Mouse (Mus musculus): ENCODE measurements at regions not wholly inside any gene's neighbourhood (a gene's known extent, or its start where the extent isn't known, plus 50 kb on each side); places are given as distances from the start of the nearest gene placed in this dataset.
"Not testable (repeated sequence)": the region's sequence is repeated elsewhere in the genome, so short reads cannot be mapped to it uniquely, and the experiment has no call there.

DNA sequence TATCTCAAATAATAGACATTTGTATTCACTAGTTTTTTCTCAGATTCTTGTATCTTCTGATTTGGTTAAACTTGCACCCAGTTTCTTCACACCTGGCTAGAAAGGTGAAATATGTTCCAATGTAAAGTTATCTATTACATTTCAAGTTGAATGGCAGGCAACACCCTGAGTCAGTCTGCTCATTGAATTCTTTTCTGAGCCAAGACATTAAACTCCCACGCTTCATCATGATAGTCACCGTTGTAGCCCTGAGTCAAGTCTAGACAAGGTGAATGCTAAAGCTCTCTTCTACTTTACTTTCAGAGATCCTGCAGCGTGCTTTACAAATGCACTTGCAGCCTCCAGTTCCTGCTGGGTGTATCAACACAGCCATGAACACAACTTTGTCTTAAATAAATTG lies 868.0 kb downstream of the Robo2 start:
- no peaks in the 10 kb centered on the region for H3K79me2 ChIP-seq (ENCODE audit: control insufficient read depth, insufficient read depth)
- H3K79me3 ChIP-seq (ENCODE audit: low read depth) = no peaks in the 10 kb centered on the region
- no peak for TF ChIP-seq FOSL1 (IDR thresholded peaks at IDR 0.05; ENCODE audit: insufficient read depth, low read length, poor library complexity, severe bottlenecking)
- TF ChIP-seq CEBPB (IDR thresholded peaks at IDR 0.05; ENCODE audit: low read depth) = no peak
- TF ChIP-seq MYOG (IDR thresholded peaks at IDR 0.05; ENCODE audit: control insufficient read depth, extremely low read depth, insufficient read length) = no peak
- no peak for TF ChIP-seq USF1 (IDR thresholded peaks at IDR 0.05; ENCODE audit: low read depth)
- no peak for TF ChIP-seq MAX (IDR thresholded peaks at IDR 0.05)
- no peak for TF ChIP-seq CTCF (IDR thresholded peaks at IDR 0.05; ENCODE audit: control insufficient read depth, insufficient read depth, insufficient read length)
- no peak for TF ChIP-seq MYOD1 (IDR thresholded peaks at IDR 0.05; ENCODE audit: control insufficient read depth, insufficient read length, low read depth)
- no peak overlapping the region for H3ac ChIP-seq (ENCODE audit: control insufficient read depth, insufficient read length, low read depth)
- no peaks in the 10 kb centered on the region for H3K27me3 ChIP-seq (ENCODE audit: control insufficient read depth, insufficient read depth, insufficient read length)
- H3K36me3 ChIP-seq (ENCODE audit: control insufficient read depth, insufficient read depth) = no peaks in the 10 kb centered on the region
- no peak overlapping the region for H3K4me3 ChIP-seq (ENCODE audit: insufficient read depth, poor library complexity, severe bottlenecking)

DNA sequence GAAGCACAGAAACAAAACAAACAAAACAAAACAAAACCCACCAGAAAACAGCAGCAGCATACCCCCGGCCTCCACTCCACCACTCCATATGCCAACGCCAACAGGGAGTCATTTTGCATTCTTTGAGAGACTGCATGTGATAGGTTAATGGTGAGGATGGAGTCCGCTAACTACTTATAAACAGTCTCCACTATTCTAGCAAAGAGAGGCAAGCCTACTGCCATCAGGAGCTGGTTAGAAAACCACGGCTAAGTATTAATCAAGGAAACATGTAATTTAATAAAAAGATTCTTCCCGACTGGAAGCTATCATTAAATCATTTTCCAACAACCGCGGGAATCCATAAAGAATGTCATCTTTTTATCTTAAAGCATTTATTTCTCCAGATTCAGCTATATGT lies 873.6 kb downstream of the Robo2 start:
- Histone ChIP-seq H3K36me3 (ENCODE audit: control insufficient read depth, insufficient read depth) (no peaks in the 10 kb centered on the region), H3ac (ENCODE audit: control insufficient read depth, insufficient read length, low read depth) (no peak overlapping the region), H3K4me3 (ENCODE audit: insufficient read depth, poor library complexity, severe bottlenecking) (no peak overlapping the region), H3K79me2 (ENCODE audit: control insufficient read depth, insufficient read depth) (no peaks in the 10 kb centered on the region), H3K27me3 (ENCODE audit: control insufficient read depth, insufficient read depth, insufficient read length) (no peaks in the 10 kb centered on the region), H3K79me3 (ENCODE audit: low read depth) (no peaks in the 10 kb centered on the region)
- no peak for TF ChIP-seq USF1 (IDR thresholded peaks at IDR 0.05; ENCODE audit: low read depth)
- TF ChIP-seq MYOG (IDR thresholded peaks at IDR 0.05; ENCODE audit: control insufficient read depth, extremely low read depth, insufficient read length) = no peak
- TF ChIP-seq MAX (IDR thresholded peaks at IDR 0.05) = no peak
- no peak for TF ChIP-seq MYOD1 (IDR thresholded peaks at IDR 0.05; ENCODE audit: control insufficient read depth, insufficient read length, low read depth)
- no peak for TF ChIP-seq CEBPB (IDR thresholded peaks at IDR 0.05; ENCODE audit: low read depth)
- TF ChIP-seq CTCF (IDR thresholded peaks at IDR 0.05; ENCODE audit: control insufficient read depth, insufficient read depth, insufficient read length) = no peak
- no peak for TF ChIP-seq FOSL1 (IDR thresholded peaks at IDR 0.05; ENCODE audit: insufficient read depth, low read length, poor library complexity, severe bottlenecking)

DNA sequence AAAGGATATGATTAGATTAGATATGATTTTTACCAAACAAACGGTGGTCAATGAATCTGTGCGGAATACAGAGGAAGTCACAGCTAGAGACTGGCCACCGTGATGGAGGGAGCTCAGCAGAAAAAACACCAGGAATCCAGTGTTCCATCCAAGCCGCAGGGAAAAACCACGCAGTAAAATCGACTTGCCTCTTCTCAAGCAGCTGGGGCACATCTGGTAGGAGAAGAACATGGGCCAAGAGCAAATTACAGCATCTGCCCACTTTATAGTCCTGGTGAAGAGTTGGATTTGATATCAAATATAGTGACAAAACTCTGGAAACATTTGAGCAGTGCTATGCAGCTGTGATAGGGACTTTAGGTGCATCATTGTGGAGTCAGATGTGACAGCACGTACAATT lies 874.1 kb downstream of the Robo2 start:
- Histone ChIP-seq H3K27me3 (ENCODE audit: control insufficient read depth, insufficient read depth, insufficient read length) (no peaks in the 10 kb centered on the region), H3K36me3 (ENCODE audit: control insufficient read depth, insufficient read depth) (no peaks in the 10 kb centered on the region), H3ac (ENCODE audit: control insufficient read depth, insufficient read length, low read depth) (no peak overlapping the region), H3K79me3 (ENCODE audit: low read depth) (no peaks in the 10 kb centered on the region), H3K79me2 (ENCODE audit: control insufficient read depth, insufficient read depth) (no peaks in the 10 kb centered on the region), H3K4me3 (ENCODE audit: insufficient read depth, poor library complexity, severe bottlenecking) (no peak overlapping the region)
- TF ChIP-seq MYOG (IDR thresholded peaks at IDR 0.05; ENCODE audit: control insufficient read depth, extremely low read depth, insufficient read length) = no peak
- TF ChIP-seq FOSL1 (IDR thresholded peaks at IDR 0.05; ENCODE audit: insufficient read depth, low read length, poor library complexity, severe bottlenecking) = no peak
- no peak for TF ChIP-seq MYOD1 (IDR thresholded peaks at IDR 0.05; ENCODE audit: control insufficient read depth, insufficient read length, low read depth)
- TF ChIP-seq USF1 (IDR thresholded peaks at IDR 0.05; ENCODE audit: low read depth) = no peak
- TF ChIP-seq CEBPB (IDR thresholded peaks at IDR 0.05; ENCODE audit: low read depth) = no peak

DNA sequence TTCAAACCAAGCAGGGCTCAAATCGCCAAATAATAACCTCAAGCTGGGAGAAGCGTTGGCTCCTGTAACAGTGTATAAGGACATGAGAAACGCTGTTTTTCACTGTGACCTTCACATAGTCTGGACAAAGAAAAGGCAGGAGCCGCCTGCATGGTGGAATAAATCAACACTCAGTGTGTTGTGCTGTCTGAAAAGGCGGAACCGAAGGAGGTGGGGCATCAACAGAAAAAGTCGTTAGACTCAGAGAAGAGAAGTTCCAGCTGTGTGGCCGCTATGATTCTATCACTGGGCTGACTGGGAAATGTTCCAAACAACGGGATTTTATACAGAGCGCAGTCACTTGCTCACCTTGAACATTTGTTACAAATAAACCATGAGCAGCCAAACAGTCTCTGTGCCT lies 881.4 kb downstream of the Robo2 start:
- no peak overlapping the region for H3K4me3 ChIP-seq (ENCODE audit: insufficient read depth, poor library complexity, severe bottlenecking)
- H3ac ChIP-seq (ENCODE audit: control insufficient read depth, insufficient read length, low read depth) = no peak overlapping the region
- no peaks in the 10 kb centered on the region for H3K79me2 ChIP-seq (ENCODE audit: control insufficient read depth, insufficient read depth)
- H3K79me3 ChIP-seq (ENCODE audit: low read depth) = no peaks in the 10 kb centered on the region
- no peaks in the 10 kb centered on the region for H3K36me3 ChIP-seq (ENCODE audit: control insufficient read depth, insufficient read depth)
- TF ChIP-seq MYOD1 (IDR thresholded peaks at IDR 0.05; ENCODE audit: control insufficient read depth, insufficient read length, low read depth) (no peak), USF1 (IDR thresholded peaks at IDR 0.05; ENCODE audit: low read depth) (no peak)
- no peaks in the 10 kb centered on the region for H3K27me3 ChIP-seq (ENCODE audit: control insufficient read depth, insufficient read depth, insufficient read length)

DNA sequence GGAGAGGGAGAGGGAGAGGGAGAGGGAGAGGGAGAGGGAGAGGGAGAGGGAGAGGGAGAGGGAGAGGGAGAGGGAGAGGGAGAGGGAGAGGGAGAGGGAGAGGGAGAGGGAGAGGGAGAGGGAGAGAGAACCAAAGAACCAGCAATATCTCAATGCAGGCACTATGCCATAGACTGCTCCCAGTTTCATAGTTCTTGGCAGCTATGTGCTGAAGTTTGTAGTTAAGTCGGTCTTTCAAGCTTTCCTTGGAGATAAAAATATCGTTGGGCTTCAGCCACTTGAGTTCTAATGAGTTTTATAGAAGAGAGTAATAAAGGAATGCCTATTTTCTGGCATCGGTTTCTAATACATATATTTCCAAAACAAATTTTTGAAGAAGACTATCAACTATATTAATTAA lies 888.7 kb downstream of the Robo2 start:
- not testable (repeated sequence) for H3K79me3 ChIP-seq (ENCODE audit: low read depth); H3K36me3 ChIP-seq (ENCODE audit: control insufficient read depth, insufficient read depth); H3ac ChIP-seq (ENCODE audit: control insufficient read depth, insufficient read length, low read depth); H3K4me3 ChIP-seq (ENCODE audit: insufficient read depth, poor library complexity, severe bottlenecking); H3K79me2 ChIP-seq (ENCODE audit: control insufficient read depth, insufficient read depth); H3K27me3 ChIP-seq (ENCODE audit: control insufficient read depth, insufficient read depth, insufficient read length)

DNA sequence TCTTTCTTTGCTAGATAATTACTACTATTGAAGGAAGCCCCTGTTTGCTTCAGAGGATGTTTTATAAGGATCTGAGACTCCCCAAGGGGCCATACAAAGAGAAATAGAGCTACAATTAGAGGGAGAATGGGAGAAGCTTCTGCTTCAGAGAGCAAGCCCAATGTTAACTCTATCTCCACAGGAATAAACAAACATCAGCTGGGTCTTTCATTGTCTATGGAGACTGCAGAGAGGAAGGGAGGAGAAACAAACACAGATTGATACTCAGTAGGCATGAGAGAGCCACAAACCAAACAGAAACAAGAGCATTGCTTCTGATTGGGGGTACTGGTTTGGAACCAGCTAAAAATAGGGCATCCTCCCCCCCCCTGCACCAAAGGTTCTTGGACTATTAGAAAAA lies 906.9 kb downstream of the Robo2 start:
- no peaks in the 10 kb centered on the region for H3K27me3 ChIP-seq (ENCODE audit: control insufficient read depth, insufficient read depth, insufficient read length)
- H3K79me2 ChIP-seq (ENCODE audit: control insufficient read depth, insufficient read depth) = no peaks in the 10 kb centered on the region
- H3ac ChIP-seq (ENCODE audit: control insufficient read depth, insufficient read length, low read depth) = no peak overlapping the region
- TF ChIP-seq FOSL1 (IDR thresholded peaks at IDR 0.05; ENCODE audit: insufficient read depth, low read length, poor library complexity, severe bottlenecking) (no peak), CTCF (IDR thresholded peaks at IDR 0.05; ENCODE audit: control insufficient read depth, insufficient read depth, insufficient read length) (no peak), MYOG (IDR thresholded peaks at IDR 0.05; ENCODE audit: control insufficient read depth, extremely low read depth, insufficient read length) (no peak), MYOD1 (IDR thresholded peaks at IDR 0.05; ENCODE audit: control insufficient read depth, insufficient read length, low read depth) (no peak), CEBPB (IDR thresholded peaks at IDR 0.05; ENCODE audit: low read depth) (no peak), MAX (IDR thresholded peaks at IDR 0.05) (no peak), USF1 (IDR thresholded peaks at IDR 0.05; ENCODE audit: low read depth) (no peak)
- no peaks in the 10 kb centered on the region for H3K79me3 ChIP-seq (ENCODE audit: low read depth)
- H3K36me3 ChIP-seq (ENCODE audit: control insufficient read depth, insufficient read depth) = no peaks in the 10 kb centered on the region
- no peak overlapping the region for H3K4me3 ChIP-seq (ENCODE audit: insufficient read depth, poor library complexity, severe bottlenecking)
